ENCODE assay signal across 8 mouse cellular contexts in the genomic region with DNA sequence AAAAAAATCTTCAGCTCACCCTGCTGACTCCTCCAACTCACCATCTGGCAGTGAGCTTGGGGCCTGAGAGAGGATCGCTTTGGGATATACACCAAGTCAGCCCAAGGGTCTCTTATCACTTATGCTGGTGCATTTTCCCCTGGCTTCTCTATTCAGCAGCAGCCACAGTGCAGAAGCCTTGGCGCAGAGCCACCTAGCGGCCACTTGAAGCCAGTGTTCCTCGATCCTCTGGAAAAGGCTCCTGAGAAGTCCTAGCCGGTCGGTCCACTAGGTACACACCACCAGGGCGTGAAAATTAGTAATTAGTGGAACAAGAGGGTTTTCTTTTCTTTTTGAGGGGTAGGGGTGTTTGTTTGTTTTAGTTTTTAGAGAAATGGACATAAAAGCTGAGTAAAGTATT. TPM values are rescaled to one million over a fixed set of nuclear protein-coding genes. Genes with fewer than 3 reads are reported as not detected.
DNase-seq lines count a peak whose midpoint lies in the region; ATAC-seq lines count a peak whose summit lies in the region.

No protein-coding gene starts in this region.

- peak; percentile 99 for ATAC-seq in megakaryocyte-erythroid progenitor cell, adult 5-6 weeks (replicated peaks; ENCODE audit: low FRiP score, low TSS enrichment, poor library complexity, severe bottlenecking)
- ATAC-seq in activated CD4-positive, CD25-positive, alpha-beta regulatory T cell, adult 4 months: no peak

- DNase-seq in WW6 (ENCODE audit: low read depth, low spot score): peak; percentile 36
- DNase-seq in cerebellum, adult 8-10 months: peak; percentile 24
- DNase-seq in frontal cortex, postnatal 10 days (ENCODE audit: low spot score in 2 of 2): peak; percentile 13 to 75
- DNase-seq in induced T-regulatory cell, adult 2 months (ENCODE audit: low read depth): peak; percentile 10
- peak; percentile 27 to 46 for DNase-seq in left cerebral cortex, adult 8-10 months (ENCODE audit: low spot score in 2 of 2)
- peak; percentile 88 for DNase-seq in right cerebral cortex, postnatal 4 days

RNA-seq across cellular contexts. Expression of a gene that starts 6.7 kb away (rescaled TPM):
- not detected for total RNA-seq in left cerebral cortex, adult 8-10 months (2022)
- not detected in 2 replicates for total RNA-seq in megakaryocyte-erythroid progenitor cell, adult 5-6 weeks (2014; fragmentation: Nextera tagmentation)
- not detected in 2 replicates for total RNA-seq in megakaryocyte-erythroid progenitor cell, adult 5-6 weeks (2017)
- polyA plus RNA-seq in activated CD4-positive, CD25-positive, alpha-beta regulatory T cell, adult 4 months (2017; shearing (Covaris generic)): not detected

RNA-seq across cellular contexts. Expression of a gene that starts 16.8 kb away (rescaled TPM):
- total RNA-seq in left cerebral cortex, adult 8-10 months (2022): under 1 TPM in 1 of 4 experiments, not detected in 3; 0.82 TPM
- not detected in 2 replicates for total RNA-seq in megakaryocyte-erythroid progenitor cell, adult 5-6 weeks (2014; fragmentation: Nextera tagmentation)
- not detected in 2 replicates for total RNA-seq in megakaryocyte-erythroid progenitor cell, adult 5-6 weeks (2017)
- not detected for polyA plus RNA-seq in activated CD4-positive, CD25-positive, alpha-beta regulatory T cell, adult 4 months (2017; shearing (Covaris generic))

RNA-seq across cellular contexts. Expression of a gene that starts 20.2 kb away (rescaled TPM):
- under 1 TPM in 1 of 4 experiments, not detected in 3; 0.46 TPM for total RNA-seq in left cerebral cortex, adult 8-10 months (2022)
- not detected in 2 replicates for total RNA-seq in megakaryocyte-erythroid progenitor cell, adult 5-6 weeks (2014; fragmentation: Nextera tagmentation)
- not detected in 2 replicates for total RNA-seq in megakaryocyte-erythroid progenitor cell, adult 5-6 weeks (2017)
- not detected for polyA plus RNA-seq in activated CD4-positive, CD25-positive, alpha-beta regulatory T cell, adult 4 months (2017; shearing (Covaris generic))

RNA-seq across cellular contexts. Expression of a gene that starts 31.8 kb away (rescaled TPM):
- total RNA-seq in left cerebral cortex, adult 8-10 months (2022): not detected
- not detected in 2 replicates for total RNA-seq in megakaryocyte-erythroid progenitor cell, adult 5-6 weeks (2014; fragmentation: Nextera tagmentation)
- total RNA-seq in megakaryocyte-erythroid progenitor cell, adult 5-6 weeks (2017): not detected in 2 replicates
- polyA plus RNA-seq in activated CD4-positive, CD25-positive, alpha-beta regulatory T cell, adult 4 months (2017; shearing (Covaris generic)): not detected

RNA-seq across cellular contexts. Expression of a gene that starts 41.5 kb away (rescaled TPM):
- total RNA-seq in left cerebral cortex, adult 8-10 months (2022): not detected
- not detected in 2 replicates for total RNA-seq in megakaryocyte-erythroid progenitor cell, adult 5-6 weeks (2014; fragmentation: Nextera tagmentation)
- total RNA-seq in megakaryocyte-erythroid progenitor cell, adult 5-6 weeks (2017): not detected in 2 replicates
- polyA plus RNA-seq in activated CD4-positive, CD25-positive, alpha-beta regulatory T cell, adult 4 months (2017; shearing (Covaris generic)): not detected

Comparison
In these comparisons a context has a peak if more than half of its experiments do, and no peak if none do; other contexts are left out.
1. DNase-seq: peak in every context shown above with its lines; median percentile 88 in right cerebral cortex, postnatal 4 days; 44 in frontal cortex, postnatal 10 days; 36 in left cerebral cortex, adult 8-10 months; 36 in WW6; 24 in cerebellum, adult 8-10 months; 10 in induced T-regulatory cell, adult 2 months.